Mouse (Mus musculus): ENCODE results near the gene Ppan.

Ppan gene

GRCm38 (mm10) chr9:20878710-20879065, 9.3 kb upstream of the Ppan start:
- no peak for DNase-seq (ENCODE audit: low spot score)

- no peak for DNase-seq (ENCODE audit: low spot score)
Observed at GRCm38 (mm10) chr9:20879097-20879792, 8.7 kb upstream of the Ppan start, which contains the start of gene Angptl6. Angptl6 (minus strand) TSS chr9:20879727.

DNA sequence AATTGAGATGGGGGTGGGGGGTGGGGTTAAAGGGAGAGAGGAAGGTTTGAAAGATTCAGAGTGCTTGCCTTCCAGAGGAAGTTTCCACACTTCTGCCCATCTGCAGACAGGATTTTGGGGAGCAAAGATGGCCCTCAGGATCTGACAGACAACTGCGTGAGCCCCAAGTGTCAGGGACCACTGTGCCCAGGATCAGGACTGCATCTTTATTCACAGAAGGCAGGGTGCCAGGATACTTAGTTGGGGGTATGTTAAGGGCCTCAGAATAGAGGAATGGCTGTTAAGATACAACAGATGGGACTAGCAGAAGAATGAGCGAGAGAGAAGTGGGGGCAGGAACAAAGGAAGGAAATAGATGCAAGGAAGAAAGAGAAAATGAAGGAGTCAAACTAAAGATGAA, 1.4 kb upstream of the Ppan start:
- DNase-seq (ENCODE audit: low spot score): no peak

DNA sequence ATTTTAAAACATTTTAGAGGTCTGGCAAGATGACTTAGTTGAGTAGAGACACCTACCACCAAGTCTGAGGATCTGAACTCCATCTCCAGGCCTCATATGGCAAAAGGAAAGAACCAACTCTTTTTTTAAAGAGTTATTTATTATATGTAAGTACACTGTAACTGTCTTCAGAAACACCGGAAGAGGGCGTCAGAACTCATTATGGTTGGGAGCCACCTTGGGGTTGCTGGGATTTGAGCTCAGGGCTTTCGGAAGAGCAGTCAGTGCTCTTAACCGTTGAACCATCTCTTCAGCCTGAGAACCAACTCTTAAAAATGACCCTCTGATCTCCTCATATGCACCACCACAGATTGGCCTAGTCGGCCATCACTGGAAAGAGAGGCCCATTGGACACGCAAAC, 784 bp upstream of the Ppan start:
- no peak for DNase-seq (ENCODE audit: low spot score)

GRCm38 (mm10) chr9:20888386-20888765, 401 bp downstream of the Ppan start:
- no peak for DNase-seq (ENCODE audit: low spot score)

DNA sequence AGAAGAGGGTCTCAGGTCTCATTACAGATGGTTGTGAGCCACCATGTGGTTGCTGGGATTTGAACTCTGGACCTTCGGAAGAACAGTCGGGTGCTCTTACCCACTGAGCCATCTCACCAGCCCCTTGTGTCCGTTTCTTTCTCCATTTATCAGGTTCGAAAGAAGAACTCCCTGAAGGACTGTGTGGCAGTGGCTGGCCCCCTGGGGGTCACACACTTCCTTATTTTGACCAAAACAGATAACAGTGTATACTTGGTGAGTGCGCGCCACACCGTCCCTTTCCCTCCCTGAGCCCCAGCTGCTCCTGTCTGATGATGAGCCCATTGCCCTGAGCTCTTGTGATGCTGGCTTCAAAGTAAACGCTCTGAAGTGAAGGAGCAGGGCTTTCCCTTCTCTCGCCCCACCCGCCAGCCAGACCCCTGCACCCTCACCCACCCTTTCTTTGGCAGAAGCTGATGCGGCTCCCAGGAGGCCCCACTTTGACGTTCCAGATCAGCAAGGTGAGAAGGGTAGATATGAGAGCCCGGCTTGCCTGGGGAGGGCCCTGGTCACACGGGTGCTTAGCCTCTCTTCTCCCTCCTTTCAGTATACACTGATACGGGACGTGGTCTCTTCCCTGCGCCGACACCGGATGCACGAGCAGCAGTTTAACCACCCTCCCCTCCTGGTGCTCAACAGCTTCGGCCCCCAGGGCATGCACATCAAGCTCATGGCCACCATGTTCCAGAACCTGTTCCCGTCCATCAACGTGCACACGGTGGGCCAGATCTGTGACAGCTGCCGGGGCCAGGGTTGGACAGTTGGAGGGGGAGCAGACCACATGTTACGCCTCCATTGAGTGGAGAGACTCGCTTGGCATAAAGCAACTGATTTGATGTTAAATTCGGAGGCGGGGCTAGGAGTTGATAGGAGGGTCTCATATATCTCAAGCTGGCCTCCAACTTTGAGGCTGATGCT, 1.5 kb downstream of the Ppan start:
- DNase-seq (ENCODE audit: low spot score): no peak

DNA sequence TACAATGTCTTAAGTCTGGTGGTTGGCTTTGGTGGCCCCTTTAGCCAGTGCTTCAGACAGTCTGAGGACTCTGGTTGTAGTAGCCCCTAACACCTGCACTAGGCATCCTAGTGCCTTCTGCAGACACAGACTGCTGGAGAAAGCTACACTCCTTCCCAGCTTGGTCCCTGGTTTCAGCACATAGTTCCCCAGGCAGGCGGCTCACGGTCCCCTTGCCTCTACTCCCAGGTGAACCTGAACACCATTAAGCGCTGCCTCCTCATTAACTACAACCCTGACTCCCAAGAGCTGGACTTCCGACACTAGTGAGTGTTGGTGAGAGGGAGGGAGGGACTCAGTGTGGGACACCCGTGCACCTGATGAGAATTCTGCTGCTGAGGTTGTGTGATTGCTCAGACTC, 2.4 kb downstream of the Ppan start:
- DNase-seq (ENCODE audit: low spot score): no peak

- DNase-seq (ENCODE audit: low spot score): no peak
Observed at GRCm38 (mm10) chr9:20891339-20892103, 3.5 kb downstream of the Ppan start.

DNA sequence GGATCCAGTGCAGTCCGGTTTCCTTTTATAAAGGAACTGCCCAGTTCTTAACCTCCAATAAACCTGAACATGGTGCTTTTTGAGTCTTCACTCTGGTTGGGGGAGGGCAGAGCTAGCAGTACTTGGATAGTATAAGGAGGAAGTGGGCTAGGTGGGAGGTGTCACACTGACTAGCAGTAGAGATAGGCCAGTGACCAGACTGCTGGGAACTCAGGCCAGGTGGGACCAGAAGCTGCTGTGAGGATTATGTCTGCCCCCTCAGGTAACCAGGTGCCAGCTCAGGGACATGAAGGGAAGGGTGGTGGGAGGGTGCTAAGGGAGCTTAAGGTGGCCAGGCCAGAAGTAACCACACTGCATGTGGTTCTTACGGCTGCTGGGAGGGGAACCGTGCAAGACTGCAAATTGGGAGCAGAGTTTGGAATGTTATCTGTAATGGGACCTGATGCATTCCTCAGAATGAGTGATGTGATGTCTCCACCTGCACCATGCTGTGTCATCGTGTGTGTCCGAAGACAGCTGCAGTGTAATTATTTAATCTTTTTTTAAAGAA, 4.2 kb downstream of the Ppan start:
- DNase-seq (ENCODE audit: low spot score): no peak

- DNase-seq (ENCODE audit: low spot score): no peak
Observed at GRCm38 (mm10) chr9:20893069-20893468, 5.1 kb downstream of the Ppan start.

GRCm38 (mm10) chr9:20893590-20894343, 5.8 kb downstream of the Ppan start:
- no peak for DNase-seq (ENCODE audit: low spot score)

GRCm38 (mm10) chr9:20894629-20895028, 6.7 kb downstream of the Ppan start:
- DNase-seq (ENCODE audit: low spot score): no peak

GRCm38 (mm10) chr9:20895382-20895781, 7.4 kb downstream of the Ppan start:
- no peak for DNase-seq (ENCODE audit: low spot score)

DNA sequence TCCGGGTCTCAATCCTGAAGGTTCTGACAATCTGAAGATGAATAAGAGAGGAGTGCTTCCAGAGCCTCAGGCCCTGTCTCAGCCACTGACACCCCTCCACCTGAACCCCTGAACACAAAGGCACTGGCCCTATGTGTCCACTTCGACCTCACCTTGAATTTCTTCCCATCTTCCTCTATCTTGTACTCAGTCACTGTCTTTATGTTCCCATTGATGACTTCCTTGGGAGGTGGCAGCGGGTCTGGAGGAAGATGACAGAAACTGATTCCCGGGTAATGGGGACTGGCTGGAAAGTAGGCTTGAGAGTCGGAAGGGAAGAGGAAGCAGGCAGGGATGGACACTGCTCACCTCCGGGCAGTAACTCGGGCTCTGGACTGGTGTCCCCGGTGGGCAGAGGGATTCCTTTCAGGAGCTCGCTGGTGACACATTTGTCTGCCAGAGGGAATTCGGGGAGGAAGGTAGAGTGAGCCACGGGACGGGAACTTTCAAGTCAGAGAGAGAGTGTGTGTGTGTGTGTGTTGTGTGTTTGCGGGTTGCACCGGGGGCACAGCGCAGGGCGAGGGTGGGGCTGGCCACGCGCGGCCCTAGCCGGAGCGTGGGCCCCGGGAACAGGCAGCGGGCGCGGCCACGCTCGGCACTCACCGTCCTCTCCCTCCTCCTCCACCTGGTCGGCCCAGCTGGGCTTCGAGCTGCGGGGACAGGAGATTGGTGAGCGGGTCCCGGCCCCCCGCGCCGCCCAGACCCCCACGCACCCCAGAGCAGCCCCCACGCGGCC, 9.9 kb downstream of the Ppan start:
- no peak for DNase-seq (ENCODE audit: low spot score)

DNA sequence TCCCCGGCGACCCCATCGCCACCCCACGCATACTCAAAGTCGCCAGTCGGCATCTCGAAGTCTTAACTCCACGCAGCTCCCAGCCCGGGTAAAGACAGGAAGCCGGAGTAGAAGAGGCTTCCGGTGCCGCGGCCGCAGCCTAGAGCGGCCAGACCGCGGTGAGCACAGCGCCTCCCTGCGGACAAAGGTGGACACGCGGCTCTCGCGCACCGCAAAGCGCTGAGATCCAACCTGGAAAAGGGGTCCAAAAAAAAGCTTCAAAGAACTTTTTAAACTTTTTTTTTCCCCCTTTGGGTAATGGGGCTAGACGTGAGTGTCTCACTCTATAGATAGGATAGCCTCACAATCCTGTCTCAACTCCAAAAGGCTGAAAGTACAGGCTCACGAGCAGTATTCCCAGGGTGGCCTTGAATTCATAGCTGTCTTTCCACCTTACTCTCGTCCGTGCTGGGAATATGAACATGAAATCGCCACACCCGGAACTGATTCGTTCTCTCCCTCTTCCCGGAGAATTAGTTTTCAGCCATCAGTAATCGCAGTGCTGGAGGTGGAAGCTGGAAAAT, 10.6 kb downstream of the Ppan start, which contains the start of gene Eif3g:
Gene Eif3g, minus strand, starts transcription at position 113 of the 563 bp plus-strand sequence.
- DNase-seq (ENCODE audit: low spot score): peak; percentile 85

GRCm38 (mm10) chr9:20901466-20902173, 13.6 kb downstream of the Ppan start:
- peak; percentile 53 for DNase-seq (ENCODE audit: low spot score)

- no peak for DNase-seq (ENCODE audit: low spot score)
Observed at GRCm38 (mm10) chr9:20902174-20902491, 14.2 kb downstream of the Ppan start.

GRCm38 (mm10) chr9:20909948-20910347, 22.0 kb downstream of the Ppan start:
- peak; percentile 60 for DNase-seq (ENCODE audit: low spot score)

GRCm38 (mm10) chr9:20916160-20916559, 28.2 kb downstream of the Ppan start:
- no peak for DNase-seq (ENCODE audit: low spot score)

DNA sequence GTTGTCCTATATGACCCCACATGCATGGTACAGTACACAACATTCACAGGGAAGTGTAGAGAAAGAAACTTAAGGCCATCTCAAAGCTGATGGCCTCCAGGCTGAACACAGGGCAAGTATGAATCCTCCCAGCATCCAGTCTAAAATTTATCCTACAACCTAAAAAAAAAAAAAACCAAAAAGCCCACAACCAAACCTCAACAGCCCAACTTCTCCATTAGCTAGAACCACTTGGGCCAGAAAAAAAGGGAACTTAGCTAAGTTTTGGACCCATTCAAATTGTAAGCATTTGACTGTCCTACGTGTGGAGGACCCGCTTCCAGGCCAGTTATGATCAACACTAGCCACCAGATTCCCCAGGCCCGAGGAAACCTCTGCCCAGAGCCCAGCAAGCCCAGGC, 35.3 kb downstream of the Ppan start:
- DNase-seq (ENCODE audit: low spot score): no peak

Measured in layer of hippocampus, adult 11-12 months (tissue).